Mouse (Mus musculus) cerebellum, postnatal 10 days (tissue): ENCODE measurements around the gene Uvrag.

Experiments used
- DNase-seq, 2 experiments: peaks; one replicate each; pipeline ENCODE4 v3.0.0; 2021; ENCODE audit warnings: mixed read lengths in 2 of 2

Uvrag gene

GRCm38 (mm10) chr7:98873316-98873715, 267.6 kb downstream of the Uvrag start:
- no peak for DNase-seq

DNA sequence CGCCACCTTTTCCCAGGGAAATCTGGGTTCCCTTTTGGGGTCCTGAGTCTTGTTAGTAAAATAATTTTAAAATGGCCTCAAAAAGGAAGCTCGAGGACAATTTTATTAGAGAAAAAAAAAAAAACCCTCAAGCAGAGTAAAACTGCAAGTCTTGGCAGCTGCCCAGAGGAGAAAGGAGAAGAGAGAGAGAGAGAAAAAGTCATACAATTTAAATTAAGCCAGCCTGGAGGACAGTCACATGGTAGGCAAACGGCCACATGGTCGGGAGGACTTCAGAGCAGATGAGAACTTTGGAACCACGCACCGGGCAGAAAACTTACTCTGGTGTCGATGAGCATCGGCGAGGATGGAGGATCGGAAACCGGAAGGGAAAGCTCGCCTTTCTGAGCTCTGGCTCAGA, 269.1 kb downstream of the Uvrag start:
- DNase-seq = peak; percentile 32 to 40

- no peak for DNase-seq
Measured at GRCm38 (mm10) chr7:98870791-98871190, 270.1 kb downstream of the Uvrag start.

DNA sequence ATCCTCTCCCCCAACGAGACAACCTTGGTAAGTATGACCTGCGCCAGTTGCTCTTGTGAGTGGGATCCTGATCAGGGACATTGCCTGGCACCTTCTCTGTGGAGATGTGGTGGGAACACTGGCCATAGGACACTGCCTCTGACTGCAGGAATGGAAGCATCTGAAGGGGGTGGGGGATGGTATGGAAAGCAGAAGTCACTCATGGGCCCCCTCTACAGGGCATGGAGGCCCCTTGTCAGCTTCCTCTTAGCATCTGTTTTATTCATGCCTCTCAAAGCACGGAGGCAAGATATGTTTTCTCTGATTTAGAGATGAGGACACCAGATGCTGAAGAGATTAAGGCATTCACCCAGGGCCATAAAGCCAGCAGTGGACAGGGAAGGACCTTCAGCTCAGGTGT, 271.9 kb downstream of the Uvrag start:
- no peak for DNase-seq

- no peak for DNase-seq
Measured at GRCm38 (mm10) chr7:98867794-98868150, 273.2 kb downstream of the Uvrag start.

- DNase-seq = peak; percentile 57 to 71
Measured at GRCm38 (mm10) chr7:98867053-98867793, 273.7 kb downstream of the Uvrag start.

- DNase-seq = peak; percentile 53 to 59
Measured at GRCm38 (mm10) chr7:98863969-98864718, 276.8 kb downstream of the Uvrag start.

GRCm38 (mm10) chr7:98862994-98863393, 277.9 kb downstream of the Uvrag start:
- DNase-seq = no peak

- DNase-seq = no peak
Measured at GRCm38 (mm10) chr7:98861002-98861401, 279.9 kb downstream of the Uvrag start.

- DNase-seq = no peak
Measured at GRCm38 (mm10) chr7:98857094-98857493, 283.8 kb downstream of the Uvrag start.

- no peak for DNase-seq
Measured at GRCm38 (mm10) chr7:98856128-98856527, 284.8 kb downstream of the Uvrag start.

GRCm38 (mm10) chr7:98855388-98855787, 285.6 kb downstream of the Uvrag start:
- no peak for DNase-seq

- DNase-seq = no peak
Measured at GRCm38 (mm10) chr7:98853806-98854205, 287.1 kb downstream of the Uvrag start.

GRCm38 (mm10) chr7:98852950-98853650, 287.8 kb downstream of the Uvrag start:
- no peak for DNase-seq

DNA sequence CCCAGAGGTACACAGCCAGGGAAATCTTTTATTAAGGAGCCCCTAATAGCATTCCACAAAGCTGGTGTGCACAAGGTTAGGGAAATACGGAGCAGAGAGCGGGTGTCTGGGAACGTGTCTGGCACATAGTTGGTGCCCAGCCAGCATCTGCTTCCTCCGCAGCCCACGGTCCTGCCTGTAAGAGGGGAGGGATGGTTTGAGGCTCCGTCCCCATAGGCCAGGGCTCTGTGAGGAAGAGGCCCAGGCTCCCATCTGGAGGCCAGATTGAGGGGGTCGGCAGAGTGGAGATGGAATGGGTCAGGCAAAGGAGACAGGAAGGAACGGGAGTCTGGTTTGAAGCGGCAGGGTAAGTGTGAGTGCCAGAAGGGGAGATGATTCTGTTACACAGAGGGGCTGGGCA, 289.7 kb downstream of the Uvrag start:
- peak; percentile 53 to 57 for DNase-seq

DNA sequence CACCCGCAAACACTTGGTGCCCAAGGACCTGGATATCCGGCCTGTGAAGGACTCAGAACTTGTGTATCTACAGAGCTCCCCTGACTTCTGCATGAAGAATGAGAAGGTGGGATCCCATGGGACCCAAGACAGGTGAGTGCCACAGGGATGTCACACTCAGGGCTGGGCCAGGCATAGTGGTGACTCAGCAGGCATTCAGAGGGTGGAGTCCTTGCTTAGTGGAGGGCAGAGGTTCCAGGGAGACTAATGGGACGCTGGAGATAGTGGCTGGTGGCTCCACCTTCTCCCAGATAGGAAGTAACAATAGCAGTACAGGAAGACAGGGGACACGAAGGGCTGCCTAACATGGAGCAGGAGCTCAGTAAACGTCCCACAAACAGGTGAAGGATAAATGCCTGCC, 290.6 kb downstream of the Uvrag start:
- no peak for DNase-seq

DNA sequence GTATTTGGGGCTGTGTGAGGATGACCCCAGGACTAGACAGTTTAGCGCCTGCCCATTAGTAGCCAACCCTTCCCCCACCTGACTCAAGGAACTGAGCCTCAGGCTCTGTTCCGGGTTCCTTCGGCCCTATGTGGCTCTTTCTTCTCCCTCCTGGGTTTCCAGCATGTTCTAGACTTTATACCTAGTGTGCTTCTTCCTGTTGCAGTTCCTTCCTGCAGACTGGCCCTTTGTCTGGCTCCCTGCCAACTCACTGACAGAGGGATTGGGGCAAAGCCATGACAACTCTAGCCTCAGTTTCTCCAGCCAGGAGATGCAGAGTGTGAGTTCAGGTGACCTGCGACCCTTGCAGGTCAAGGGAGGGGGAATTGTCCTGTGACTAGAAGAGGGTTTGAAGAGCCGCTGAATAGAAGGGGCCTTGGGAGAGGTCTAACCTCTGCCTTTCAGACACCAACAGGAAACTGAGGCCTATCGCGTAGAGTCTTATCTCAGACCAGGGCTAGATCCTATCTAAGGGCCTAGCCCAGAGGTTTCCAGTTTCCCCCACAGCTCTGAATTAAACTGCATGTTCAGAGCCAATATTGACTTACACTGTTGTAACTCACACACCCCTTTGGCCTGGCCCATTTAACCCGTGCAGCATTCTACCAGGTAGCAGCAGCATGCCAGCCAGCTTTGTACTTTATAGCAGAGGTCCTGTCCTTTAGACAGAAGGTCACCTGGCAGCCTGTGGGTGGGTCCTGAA, 291.9 kb downstream of the Uvrag start:
- DNase-seq = peak; percentile 54 to 57

- no peak for DNase-seq
Measured at GRCm38 (mm10) chr7:98843649-98844048, 297.3 kb downstream of the Uvrag start.

- no peak for DNase-seq
Measured at GRCm38 (mm10) chr7:98842997-98843396, 297.9 kb downstream of the Uvrag start.

- no peak for DNase-seq
Measured at GRCm38 (mm10) chr7:98841802-98842201, 299.1 kb downstream of the Uvrag start.

GRCm38 (mm10) chr7:98840771-98841170, 300.2 kb downstream of the Uvrag start:
- DNase-seq = no peak

- DNase-seq = no peak
Measured at GRCm38 (mm10) chr7:98839312-98839711, 301.6 kb downstream of the Uvrag start.

- DNase-seq = peak; percentile 59 to 61
Measured at GRCm38 (mm10) chr7:98838729-98839141, 302.2 kb downstream of the Uvrag start.
